Mouse (Mus musculus): ENCODE measurements around the gene H2al2b.
"Not testable (repeated sequence)": the region's sequence is repeated elsewhere in the genome, so short reads cannot be mapped to it uniquely, and the experiment has no call there.

H2al2b gene

DNA sequence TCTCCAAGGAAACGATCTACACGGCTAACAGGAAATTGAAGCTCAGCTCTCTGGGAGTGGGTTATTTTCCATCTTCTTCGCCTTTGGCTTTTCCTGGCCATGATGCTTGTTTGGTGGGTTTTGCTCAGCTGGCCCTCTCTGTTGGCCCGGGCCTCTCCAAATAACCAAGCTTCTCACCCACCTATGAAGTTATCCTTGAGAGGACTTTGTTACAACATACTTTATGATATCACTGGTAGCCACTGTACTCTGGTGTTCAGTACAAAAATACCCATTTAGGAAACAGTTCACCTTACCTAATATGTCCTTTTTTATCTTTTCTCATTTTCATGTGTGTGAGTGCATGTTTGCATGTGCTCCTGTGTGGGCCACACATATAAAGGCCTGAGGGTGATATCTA lies at the start of gene H2al2b:
TSS of gene H2al2b (minus strand) at position 101 of the 400 bp plus-strand sequence.
- DNase-seq, result not testable (repeated sequence)

Measured in right cerebral cortex, postnatal 14 days (tissue).